Mouse (Mus musculus): ENCODE measurements around the gene Nop9.

Nop9 gene

GRCm38 (mm10) chr14:55745180-55745860 lies at the start of gene Nop9, which contains the start of gene Dhrs1:
TSS of gene Nop9 (plus strand) at chr14:55745693.
TSS of gene Dhrs1 (minus strand) at chr14:55745690.
- DNase-seq (ENCODE audit: low spot score): peak; percentile 80

GRCm38 (mm10) chr14:55697226-55697625 lies 48.3 kb upstream of the Nop9 start:
- no peak for DNase-seq (ENCODE audit: low spot score)

- DNase-seq (ENCODE audit: low spot score): no peak
Observed at GRCm38 (mm10) chr14:55701131-55701530, 44.4 kb upstream of the Nop9 start.

- DNase-seq (ENCODE audit: low spot score): no peak
Observed at GRCm38 (mm10) chr14:55702761-55703160, 42.7 kb upstream of the Nop9 start.

GRCm38 (mm10) chr14:55706051-55706600 lies 39.4 kb upstream of the Nop9 start:
- DNase-seq (ENCODE audit: low spot score): no peak

- no peak for DNase-seq (ENCODE audit: low spot score)
Observed at GRCm38 (mm10) chr14:55707397-55707796, 38.1 kb upstream of the Nop9 start.

- DNase-seq (ENCODE audit: low spot score): no peak
Observed at GRCm38 (mm10) chr14:55709509-55709908, 36.0 kb upstream of the Nop9 start.

- DNase-seq (ENCODE audit: low spot score): no peak
Observed at GRCm38 (mm10) chr14:55711786-55712185, 33.7 kb upstream of the Nop9 start.

- no peak for DNase-seq (ENCODE audit: low spot score)
Observed at GRCm38 (mm10) chr14:55713007-55713728, 32.3 kb upstream of the Nop9 start.

- no peak for DNase-seq (ENCODE audit: low spot score)
Observed at GRCm38 (mm10) chr14:55713729-55714122, 31.8 kb upstream of the Nop9 start, which contains the start of gene Tgm1. TSS of gene Tgm1 (minus strand) at chr14:55713926.

- DNase-seq (ENCODE audit: low spot score): no peak
Observed at GRCm38 (mm10) chr14:55714893-55715292, 30.6 kb upstream of the Nop9 start.

GRCm38 (mm10) chr14:55716271-55716670 lies 29.2 kb upstream of the Nop9 start:
- DNase-seq (ENCODE audit: low spot score): no peak

- no peak for DNase-seq (ENCODE audit: low spot score)
Observed at GRCm38 (mm10) chr14:55716884-55717283, 28.6 kb upstream of the Nop9 start.

- DNase-seq (ENCODE audit: low spot score): no peak
Observed at GRCm38 (mm10) chr14:55719737-55720136, 25.8 kb upstream of the Nop9 start.

GRCm38 (mm10) chr14:55720666-55721065 lies 24.8 kb upstream of the Nop9 start:
- DNase-seq (ENCODE audit: low spot score): no peak

GRCm38 (mm10) chr14:55721076-55721475 lies 24.4 kb upstream of the Nop9 start:
- no peak for DNase-seq (ENCODE audit: low spot score)

- peak; percentile 93 for DNase-seq (ENCODE audit: low spot score)
Observed at GRCm38 (mm10) chr14:55721700-55722437, 23.6 kb upstream of the Nop9 start, which contains the start of gene Rabggta. TSS of gene Rabggta (minus strand) at chr14:55722263.

GRCm38 (mm10) chr14:55722438-55722945 lies 23.0 kb upstream of the Nop9 start:
- DNase-seq (ENCODE audit: low spot score): no peak

GRCm38 (mm10) chr14:55723433-55723832 lies 22.1 kb upstream of the Nop9 start:
- no peak for DNase-seq (ENCODE audit: low spot score)

GRCm38 (mm10) chr14:55724411-55724871 lies 21.1 kb upstream of the Nop9 start:
- DNase-seq (ENCODE audit: low spot score): peak; percentile 90

- DNase-seq (ENCODE audit: low spot score): no peak
Observed at GRCm38 (mm10) chr14:55726261-55726660, 19.2 kb upstream of the Nop9 start.

Measured in T-cell, adult 2 months (primary cell).